Comparison of ENCODE assay signal across 18 mouse cellular contexts in the genomic region with DNA sequence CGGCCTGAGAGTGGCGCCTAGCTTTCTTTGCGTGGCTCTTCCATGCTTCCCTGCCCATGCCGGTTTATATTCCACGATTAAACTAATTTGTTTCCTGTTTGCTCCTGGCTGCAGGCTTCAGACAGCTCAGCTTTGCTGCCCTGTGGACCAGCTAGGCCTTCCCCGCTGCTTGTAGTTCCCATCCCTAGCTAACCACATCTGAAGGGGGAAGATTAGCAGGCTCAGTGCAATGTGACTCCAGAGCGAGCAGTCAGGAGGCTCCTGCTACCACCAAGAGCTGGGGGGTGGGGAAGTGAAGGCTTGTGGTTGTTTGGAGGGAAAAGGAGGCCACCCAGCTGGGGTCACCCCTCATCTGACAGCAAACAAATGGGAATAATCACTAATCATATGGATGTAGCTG.
DNase-seq lines count a peak whose midpoint lies in the region; ATAC-seq and TF ChIP-seq lines count a peak whose summit lies in the region.
"Had no signal": no experiment of that assay in that cellular context is flagged by ENCODE, and none has a peak within 500 bp of the region (broad histone marks: within the 10 kb centered on the region; RNA-seq: fewer than 3 reads in every experiment).

No protein-coding gene starts in this region.

- 42% methylated on average over 7 of the region's 7 CpGs for WGBS in forebrain, embryonic 12.5 days
- WGBS in forebrain, postnatal 0 days = 50% methylated on average over 7 of the region's 7 CpGs
- WGBS in midbrain, embryonic 11.5 days = 49% methylated on average over 7 of the region's 7 CpGs
- 46% methylated on average over 7 of the region's 7 CpGs for WGBS in midbrain, embryonic 16.5 days
- 10% methylated on average over 7 of the region's 7 CpGs for WGBS in embryonic facial prominence, embryonic 13.5 days

- H3K9me3 ChIP-seq in forebrain, embryonic 12.5 days = no peaks in the 10 kb centered on the region
- H3K9me3 ChIP-seq in forebrain, postnatal 0 days (ENCODE audit: low read length) = no peaks in the 10 kb centered on the region
- H3K9me3 ChIP-seq in midbrain, embryonic 11.5 days (ENCODE audit: control insufficient read depth, low read length) = no peaks in the 10 kb centered on the region
- no peaks in the 10 kb centered on the region for H3K9me3 ChIP-seq in midbrain, embryonic 16.5 days (replicated peaks; ENCODE audit: control insufficient read depth, low read length, poor library complexity, severe bottlenecking)
- 0 out of 2 replicates have a peak, but pooled peaks cover 3% of the 10 kb centered on the region for H3K9me3 ChIP-seq in embryonic facial prominence, embryonic 13.5 days
- H3K9me3 ChIP-seq: limb, embryonic 15.5 days; liver, embryonic 15.5 days; lung, embryonic 15.5 days had no signal

- H3K27ac ChIP-seq in forebrain, embryonic 12.5 days = 0 out of 2 replicates have a peak overlapping the region, but pooled peaks have one; percentile 5
- H3K27ac ChIP-seq in forebrain, postnatal 0 days (ENCODE audit: low read depth, low read length) = no peak overlapping the region
- H3K27ac ChIP-seq in midbrain, embryonic 11.5 days (ENCODE audit: low read depth, low read length) = no peak overlapping the region
- no peak overlapping the region for H3K27ac ChIP-seq in midbrain, embryonic 16.5 days (ENCODE audit: low read length)
- H3K27ac ChIP-seq in embryonic facial prominence, embryonic 13.5 days = no peak overlapping the region
- H3K27ac ChIP-seq: hindbrain, postnatal 0 days; limb, embryonic 15.5 days; liver, embryonic 15.5 days; lung, embryonic 15.5 days had no signal

- no peak overlapping the region for H3K9ac ChIP-seq in forebrain, embryonic 12.5 days
- no peak overlapping the region for H3K9ac ChIP-seq in forebrain, postnatal 0 days
- no peak overlapping the region for H3K9ac ChIP-seq in midbrain, embryonic 11.5 days (ENCODE audit: low read length)
- H3K9ac ChIP-seq in midbrain, embryonic 16.5 days (ENCODE audit: low read depth, low read length) = no peak overlapping the region
- no peak overlapping the region for H3K9ac ChIP-seq in embryonic facial prominence, embryonic 13.5 days
- H3K9ac ChIP-seq: limb, embryonic 15.5 days; liver, embryonic 15.5 days; lung, embryonic 15.5 days had no signal

- no peak for TF ChIP-seq CTCF in forebrain, postnatal 0 days (IDR thresholded peaks at IDR 0.05; ENCODE audit: low read depth)

- H3K4me2 ChIP-seq in forebrain, embryonic 12.5 days = no peak overlapping the region
- no peak overlapping the region for H3K4me2 ChIP-seq in forebrain, postnatal 0 days (ENCODE audit: low read depth)
- H3K4me2 ChIP-seq in midbrain, embryonic 11.5 days = no peak overlapping the region
- H3K4me2 ChIP-seq in midbrain, embryonic 16.5 days (ENCODE audit: low read length) = no peak overlapping the region
- no peak overlapping the region for H3K4me2 ChIP-seq in embryonic facial prominence, embryonic 13.5 days
- H3K4me2 ChIP-seq: limb, embryonic 15.5 days; liver, embryonic 15.5 days; lung, embryonic 15.5 days had no signal

- 0 out of 2 replicates have a peak, but pooled peaks cover 5% of the 10 kb centered on the region for H3K27me3 ChIP-seq in forebrain, embryonic 12.5 days
- no peaks in the 10 kb centered on the region for H3K27me3 ChIP-seq in forebrain, postnatal 0 days (ENCODE audit: insufficient read depth, low read length)
- H3K27me3 ChIP-seq in midbrain, embryonic 11.5 days (ENCODE audit: control insufficient read depth, insufficient read depth, low read length) = no peaks in the 10 kb centered on the region
- no peaks in the 10 kb centered on the region for H3K27me3 ChIP-seq in midbrain, embryonic 16.5 days (ENCODE audit: control insufficient read depth, insufficient read depth, low read depth, low read length)
- H3K27me3 ChIP-seq in embryonic facial prominence, embryonic 13.5 days = no peaks in the 10 kb centered on the region; the same call in none of the 2 replicates
- H3K27me3 ChIP-seq: limb, embryonic 15.5 days; liver, embryonic 15.5 days had no signal

- peaks cover 6% of the 10 kb centered on the region for H3K4me1 ChIP-seq in forebrain, embryonic 12.5 days
- no peaks in the 10 kb centered on the region for H3K4me1 ChIP-seq in forebrain, postnatal 0 days (ENCODE audit: insufficient read depth)
- peaks cover 2% of the 10 kb centered on the region; the same call in 1 of the 2 replicates for H3K4me1 ChIP-seq in midbrain, embryonic 11.5 days (ENCODE audit: control insufficient read depth, insufficient read depth, low read length)
- H3K4me1 ChIP-seq in midbrain, embryonic 16.5 days (ENCODE audit: control insufficient read depth, insufficient read depth, low read length) = no peaks in the 10 kb centered on the region
- peaks cover 20% of the 10 kb centered on the region for H3K4me1 ChIP-seq in embryonic facial prominence, embryonic 13.5 days
- H3K4me1 ChIP-seq: liver, embryonic 15.5 days; lung, embryonic 15.5 days had no signal

- no peaks in the 10 kb centered on the region for H3K36me3 ChIP-seq in forebrain, embryonic 12.5 days (replicated peaks)
- H3K36me3 ChIP-seq in forebrain, postnatal 0 days (ENCODE audit: insufficient read depth) = no peaks in the 10 kb centered on the region
- H3K36me3 ChIP-seq in midbrain, embryonic 11.5 days (ENCODE audit: control insufficient read depth, insufficient read depth, low read length) = no peaks in the 10 kb centered on the region
- H3K36me3 ChIP-seq in midbrain, embryonic 16.5 days (ENCODE audit: control insufficient read depth, insufficient read depth, low read length) = no peaks in the 10 kb centered on the region
- no peaks in the 10 kb centered on the region for H3K36me3 ChIP-seq in embryonic facial prominence, embryonic 13.5 days
- H3K36me3 ChIP-seq: limb, embryonic 15.5 days; liver, embryonic 15.5 days; lung, embryonic 15.5 days had no signal

- ATAC-seq in forebrain, embryonic 12.5 days (ENCODE audit: low FRiP score) = no peak
- no peak for ATAC-seq in forebrain, postnatal 0 days
- ATAC-seq in midbrain, embryonic 11.5 days (ENCODE audit: low FRiP score) = no peak
- ATAC-seq in midbrain, embryonic 16.5 days = no peak
- 0 out of 2 replicates have a peak, but pooled peaks have one; percentile 52 for ATAC-seq in embryonic facial prominence, embryonic 13.5 days (ENCODE audit: insufficient number of reproducible peaks, insufficient read depth, low FRiP score, low TSS enrichment, low read depth)
- ATAC-seq: hindbrain, postnatal 0 days; intestine, postnatal 0 days had no signal

- H3K4me3 ChIP-seq in forebrain, embryonic 12.5 days (replicated peaks) = no peak overlapping the region
- H3K4me3 ChIP-seq in forebrain, postnatal 0 days (ENCODE audit: low read depth, low read length) = no peak overlapping the region
- H3K4me3 ChIP-seq in midbrain, embryonic 11.5 days (ENCODE audit: low read depth, low read length) = no peak overlapping the region
- no peak overlapping the region for H3K4me3 ChIP-seq in midbrain, embryonic 16.5 days (ENCODE audit: low read depth, low read length)
- H3K4me3 ChIP-seq in embryonic facial prominence, embryonic 13.5 days = no peak overlapping the region
- H3K4me3 ChIP-seq: limb, embryonic 15.5 days; liver, embryonic 15.5 days; lung, embryonic 15.5 days had no signal

- no peak for DNase-seq in forebrain, postnatal 0 days
- peak; percentile 82 for DNase-seq in midbrain, embryonic 11.5 days (ENCODE audit: low spot score, missing footprints)
- DNase-seq in retina, embryonic 14.5 days (ENCODE audit: low spot score) = peak; percentile 39
- DNase-seq in left cerebral cortex, adult 8-10 months (ENCODE audit: low spot score in 2 of 2) = no peak
- DNase-seq in gastrocnemius, postnatal 25 days = no peak
- DNase-seq: cerebellum, adult 18-20 months; cerebellum, postnatal 14 days; lung, postnatal 4 days; right cerebral cortex, postnatal 25 days; spleen, adult 18-20 months had no signal

Comparison
In these comparisons a context has a peak if more than half of its experiments do, and no peak if none do; other contexts are left out.
1. DNase-seq: peak in midbrain, embryonic 11.5 days (single experiment) and retina, embryonic 14.5 days (single experiment); none in forebrain, postnatal 0 days (single experiment), left cerebral cortex, adult 8-10 months (0 of 2) and gastrocnemius, postnatal 25 days (single experiment).